Mouse (Mus musculus) monocyte, adult 5-6 weeks (primary cell): ENCODE results near the gene Zic1. TPM values are rescaled to one million over a fixed set of nuclear protein-coding genes. Genes with fewer than 3 reads are reported as not detected.

Experiments used
- ATAC-seq: fragments of 153-309, 156-312 bp; replicated peaks from 2 replicates; pipeline ENCODE4 v1.8.0; 2017; ENCODE audit warnings: mild to moderate bottlenecking; ENCODE audit not compliant: low TSS enrichment, insufficient number of reproducible peaks, severe bottlenecking, poor library complexity, low FRiP score
- total RNA-seq: library from RNA; stranded (forward); fragments of 200-1000, 200-491, 200-594 nt; gene quantifications from 3 replicates; pipeline ENCODE4 v1.2.3, GENCODE M21; 2017

The Zic1 gene
- total RNA-seq, 1 experiment from 2014 or later = not detected

- ATAC-seq = no peak
Measured at GRCm38 (mm10) chr9:91371608-91372007, 6.0 kb upstream of the Zic1 start.

DNA sequence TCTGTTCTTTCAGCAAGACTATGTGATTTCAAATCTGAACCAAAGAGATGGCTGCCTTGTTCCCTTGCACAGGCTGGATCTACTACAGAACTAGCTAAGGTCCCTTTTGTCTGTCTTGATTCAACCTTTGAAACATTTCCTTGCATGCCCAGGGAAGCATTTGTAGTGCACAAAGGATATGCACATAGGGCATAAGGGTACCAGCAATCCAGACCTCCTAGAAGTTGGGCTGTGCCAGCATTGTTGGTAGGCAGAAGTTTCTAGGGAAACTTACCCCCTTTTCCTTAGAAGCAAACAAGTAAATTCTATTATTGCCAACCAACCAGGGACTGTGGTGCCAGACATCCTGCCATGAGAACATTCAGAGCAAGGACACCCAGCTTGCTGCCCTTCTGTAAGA is 5.4 kb upstream of the Zic1 start:
- no peak for ATAC-seq

- ATAC-seq = no peak
Measured at GRCm38 (mm10) chr9:91370191-91370708, 4.6 kb upstream of the Zic1 start.

- ATAC-seq = no peak
Measured at GRCm38 (mm10) chr9:91369293-91369991, 3.8 kb upstream of the Zic1 start.

- no peak for ATAC-seq
Measured at GRCm38 (mm10) chr9:91368946-91369292, 3.3 kb upstream of the Zic1 start.

DNA sequence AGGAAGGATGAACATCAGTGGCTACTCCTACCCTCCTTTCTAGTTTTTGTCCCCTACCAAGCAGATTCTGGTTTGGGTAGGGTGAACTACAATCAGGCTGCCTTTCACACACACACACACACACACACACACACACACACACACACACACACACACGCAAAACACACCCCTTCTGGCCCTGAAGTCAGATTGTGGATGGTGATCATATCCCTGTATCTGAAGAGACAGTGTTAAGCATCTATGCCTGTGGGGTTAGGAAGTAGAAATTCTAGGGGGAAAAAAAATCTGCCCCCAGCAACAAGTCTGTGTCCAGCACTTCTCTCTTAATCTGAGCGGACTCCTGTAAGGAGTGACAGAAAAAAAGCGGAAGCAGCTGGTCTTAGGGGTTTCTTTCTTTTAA is 2.5 kb upstream of the Zic1 start:
- no peak for ATAC-seq

GRCm38 (mm10) chr9:91366999-91367811 is 1.6 kb upstream of the Zic1 start:
- ATAC-seq = no peak

DNA sequence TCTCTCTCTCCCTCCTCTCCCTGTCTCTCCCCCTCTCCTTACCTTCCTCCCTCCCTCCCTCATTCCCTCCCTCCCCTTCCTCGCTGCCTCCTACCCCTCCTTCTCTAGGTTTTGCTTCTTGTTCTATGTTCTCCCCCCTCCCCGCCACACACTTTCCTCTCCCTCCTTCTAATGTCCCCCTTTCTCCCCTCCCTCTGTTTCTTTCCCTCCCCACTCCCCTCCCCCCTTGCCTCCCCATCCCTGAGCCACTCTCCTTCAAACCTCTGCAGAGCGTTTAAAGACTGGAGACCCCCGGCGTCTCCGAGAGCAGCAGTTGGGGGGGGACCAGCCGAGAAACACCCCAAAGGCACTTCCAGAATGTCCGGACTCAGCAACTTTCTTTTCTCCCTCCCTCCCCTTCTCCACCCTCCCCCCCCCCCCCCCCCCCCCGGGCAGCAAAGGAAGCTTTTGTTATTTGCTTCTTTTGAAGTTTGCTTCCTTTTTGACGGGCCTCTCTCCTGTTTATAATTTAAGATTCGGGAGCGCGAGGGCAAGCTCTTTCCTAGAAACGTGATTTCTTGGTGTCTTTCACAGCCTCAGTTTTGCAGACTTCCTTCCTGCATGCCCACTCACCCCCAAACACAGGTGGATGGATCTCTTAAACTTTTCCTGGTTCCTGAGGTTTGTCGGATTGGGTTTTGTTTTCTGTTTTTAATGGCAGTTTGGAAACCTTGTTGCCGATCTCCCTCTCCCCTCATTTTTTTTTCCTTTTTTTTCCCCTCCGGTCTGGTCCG is 802 bp upstream of the Zic1 start:
- ATAC-seq = no peak

GRCm38 (mm10) chr9:91364971-91365501 is 574 bp downstream of the Zic1 start:
- ATAC-seq = no peak

- no peak; the same call in 1 of the 2 replicates for ATAC-seq
Measured at GRCm38 (mm10) chr9:91364127-91364970, 1.3 kb downstream of the Zic1 start.

DNA sequence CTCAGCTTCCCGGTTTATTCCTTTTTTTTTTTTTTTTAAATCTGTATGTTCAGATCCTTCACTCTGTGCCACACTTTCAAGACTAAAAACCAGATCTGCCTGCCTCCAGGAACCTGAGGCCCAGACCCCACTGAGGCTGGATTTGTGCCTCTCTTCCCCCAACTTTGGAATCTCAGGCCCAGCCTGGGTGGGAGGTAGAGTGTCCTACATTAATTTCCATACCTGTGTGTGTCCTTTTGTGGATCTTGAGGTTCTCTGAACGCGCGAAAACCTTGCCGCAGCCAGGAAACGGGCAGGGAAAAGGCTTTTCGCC is 1.8 kb downstream of the Zic1 start:
- ATAC-seq = no peak

DNA sequence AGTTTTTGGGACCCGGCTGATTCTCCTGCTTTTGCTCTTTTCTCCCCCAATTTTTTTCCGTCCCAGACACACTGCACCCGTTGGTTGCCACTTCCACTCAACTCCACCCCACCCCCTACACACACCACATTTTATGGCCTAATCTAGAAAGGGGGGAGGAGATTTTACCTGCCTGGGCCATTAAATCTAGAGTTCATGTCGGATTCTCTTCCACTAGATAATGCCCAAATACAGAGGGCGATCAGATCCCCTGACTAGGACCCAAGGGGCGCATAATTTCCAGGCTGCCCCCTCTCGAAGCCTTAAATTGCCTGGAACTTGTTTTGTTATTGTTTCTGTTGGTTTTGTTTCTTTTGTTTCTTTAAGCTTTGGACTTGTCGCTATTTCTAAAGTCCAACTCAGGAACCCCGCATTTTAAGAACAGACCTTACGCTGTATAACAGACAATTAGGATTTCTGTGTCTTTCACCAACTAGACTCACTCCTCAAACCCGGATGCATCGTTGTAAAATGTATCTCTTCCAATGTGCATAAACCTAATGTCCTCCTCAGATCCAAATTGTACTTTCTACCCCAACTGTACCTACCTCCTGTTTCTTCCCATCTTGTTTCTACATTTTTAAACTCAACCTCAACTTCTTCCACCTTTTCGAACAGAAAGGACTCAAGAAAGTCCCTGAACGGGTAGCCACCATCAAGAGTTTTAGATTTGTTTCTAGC is 2.4 kb downstream of the Zic1 start:
- ATAC-seq = no peak

- no peak for ATAC-seq
Measured at GRCm38 (mm10) chr9:91361856-91362601, 3.6 kb downstream of the Zic1 start, which contains the start of gene Zic4. Zic4 (plus strand) TSS chr9:91362413.

GRCm38 (mm10) chr9:91361033-91361855 is 4.4 kb downstream of the Zic1 start:
- no peak for ATAC-seq

- no peak for ATAC-seq
Measured at GRCm38 (mm10) chr9:91360151-91361032, 5.2 kb downstream of the Zic1 start.
